Mouse (Mus musculus) megakaryocyte, embryonic 14.5 days (primary cell): ENCODE measurements around the gene Rplp2. TPM values are rescaled to one million over a fixed set of nuclear protein-coding genes. Genes with fewer than 3 reads are reported as not detected.

Experiments used
- H3K27me3 ChIP-seq: replicated peaks from 2 replicates; pipeline ENCODE3; 2012; ENCODE audit warnings: inconsistent platforms
- H3K36me3 ChIP-seq: replicated peaks from 2 replicates; pipeline ENCODE3; 2012; ENCODE audit warnings: low read length, inconsistent platforms, mixed read lengths
- H3K4me1 ChIP-seq: 2 replicates; pipeline ENCODE4 v1.6.1; 2012; ENCODE audit warnings: inconsistent platforms
- H3K4me3 ChIP-seq: replicated peaks from 2 replicates; pipeline ENCODE3; 2012; ENCODE audit warnings: moderate library complexity, mild to moderate bottlenecking, inconsistent platforms
- H3K9me3 ChIP-seq: 2 replicates; pipeline ENCODE4 v1.6.1; 2012; ENCODE audit warnings: inconsistent platforms
- FLI1 ChIP-seq: IDR thresholded peaks from 2 replicates; pipeline ENCODE4 v1.6.1; 2012; ENCODE audit warnings: low read length, inconsistent platforms, mixed read lengths
- GATA1 ChIP-seq: IDR thresholded peaks from 3 replicates; pipeline ENCODE4 v1.6.1; 2012; ENCODE audit warnings: mixed read lengths, low read length, inconsistent platforms, borderline replicate concordance
- polyA plus RNA-seq: library from polyadenylated mRNA; stranded (reverse); fragments of >175 nt; gene quantifications from 2 replicates; pipeline ENCODE4 v1.2.3, GENCODE M21; 2012; ENCODE audit warnings: low replicate concordance; ENCODE audit not compliant: insufficient read depth

Rplp2 gene
- polyA plus RNA-seq, 1 experiment = 9,533 TPM

GRCm38 (mm10) chr7:141474160-141474559 lies 27.0 kb downstream of the Rplp2 start:
- no peaks in the 10 kb centered on the region for H3K27me3 ChIP-seq
- peak overlapping the region; percentile 97 for H3K4me3 ChIP-seq
- H3K36me3 ChIP-seq = peaks cover 44% of the 10 kb centered on the region
- TF ChIP-seq FLI1 = no peak
- TF ChIP-seq GATA1 = no peak
- no peaks in the 10 kb centered on the region for H3K9me3 ChIP-seq
- H3K4me1 ChIP-seq = peaks cover 84% of the 10 kb centered on the region

- TF ChIP-seq FLI1 = no peak
- Histone ChIP-seq H3K9me3 (no peaks in the 10 kb centered on the region), H3K4me3 (peak within 1 kb of the TSS; percentile 97), H3K4me1 (peaks cover 83% of the 10 kb centered on the region), H3K36me3 (peaks cover 41% of the 10 kb centered on the region), H3K27me3 (no peaks in the 10 kb centered on the region)
Measured at GRCm38 (mm10) chr7:141475011-141475804, 28.0 kb downstream of the Rplp2 start, which contains the start of the genes Polr2l and Tspan4. Gene Polr2l (minus strand): TSS chr7:141475132. Gene Tspan4 (plus strand): TSS chr7:141475240.

GRCm38 (mm10) chr7:141475805-141476158 lies 28.6 kb downstream of the Rplp2 start:
- no peaks in the 10 kb centered on the region for H3K9me3 ChIP-seq
- no peak for TF ChIP-seq FLI1
- TF ChIP-seq GATA1 = no peak
- peaks cover 36% of the 10 kb centered on the region for H3K36me3 ChIP-seq
- peak overlapping the region; percentile 97 for H3K4me3 ChIP-seq
- peaks cover 83% of the 10 kb centered on the region for H3K4me1 ChIP-seq
- H3K27me3 ChIP-seq = no peaks in the 10 kb centered on the region

GRCm38 (mm10) chr7:141476226-141476980 lies 29.2 kb downstream of the Rplp2 start:
- H3K4me1 ChIP-seq = peaks cover 83% of the 10 kb centered on the region
- peak overlapping the region; percentile 97 for H3K4me3 ChIP-seq
- H3K36me3 ChIP-seq = peaks cover 35% of the 10 kb centered on the region
- TF ChIP-seq GATA1 = no peak
- no peak for TF ChIP-seq FLI1
- H3K9me3 ChIP-seq = no peaks in the 10 kb centered on the region
- H3K27me3 ChIP-seq = no peaks in the 10 kb centered on the region

- Histone ChIP-seq H3K36me3 (peaks cover 36% of the 10 kb centered on the region), H3K4me3 (peak overlapping the region; percentile 97), H3K4me1 (peaks cover 85% of the 10 kb centered on the region)
Measured at GRCm38 (mm10) chr7:141476981-141477370, 29.8 kb downstream of the Rplp2 start.

GRCm38 (mm10) chr7:141477578-141478269 lies 30.6 kb downstream of the Rplp2 start:
- Histone ChIP-seq H3K27me3 (no peaks in the 10 kb centered on the region), H3K36me3 (peaks cover 36% of the 10 kb centered on the region), H3K4me3 (peak overlapping the region; percentile 97), H3K9me3 (no peaks in the 10 kb centered on the region), H3K4me1 (peaks cover 85% of the 10 kb centered on the region)
- TF ChIP-seq FLI1 = no peak
- no peak for TF ChIP-seq GATA1

More at GRCm38 (mm10) chr7:141476981-141477370, 29.8 kb downstream of the Rplp2 start:
- no peaks in the 10 kb centered on the region for H3K9me3 ChIP-seq
- H3K27me3 ChIP-seq = no peaks in the 10 kb centered on the region
- TF ChIP-seq FLI1 (no peak), GATA1 (no peak)

- Histone ChIP-seq H3K4me1 (peaks cover 85% of the 10 kb centered on the region), H3K4me3 (peak overlapping the region; percentile 97), H3K9me3 (no peaks in the 10 kb centered on the region), H3K36me3 (peaks cover 38% of the 10 kb centered on the region), H3K27me3 (no peaks in the 10 kb centered on the region)
- TF ChIP-seq FLI1 = no peak
- TF ChIP-seq GATA1 = no peak
Measured at GRCm38 (mm10) chr7:141478270-141478748, 31.1 kb downstream of the Rplp2 start.

GRCm38 (mm10) chr7:141480842-141481497 lies 33.8 kb downstream of the Rplp2 start:
- TF ChIP-seq GATA1 (no peak), FLI1 (no peak)
- Histone ChIP-seq H3K4me3 (peak overlapping the region; percentile 81), H3K4me1 (peaks cover 94% of the 10 kb centered on the region), H3K9me3 (no peaks in the 10 kb centered on the region), H3K27me3 (no peaks in the 10 kb centered on the region), H3K36me3 (peaks cover 61% of the 10 kb centered on the region)
